Mouse (Mus musculus) lung, postnatal 4 days (tissue): ENCODE measurements around the gene Dars2.

ENCODE experiments used
- DNase-seq, 2 experiments: peaks; one replicate each; pipeline ENCODE4 v3.0.0; 2021

The Dars2 gene

DNA sequence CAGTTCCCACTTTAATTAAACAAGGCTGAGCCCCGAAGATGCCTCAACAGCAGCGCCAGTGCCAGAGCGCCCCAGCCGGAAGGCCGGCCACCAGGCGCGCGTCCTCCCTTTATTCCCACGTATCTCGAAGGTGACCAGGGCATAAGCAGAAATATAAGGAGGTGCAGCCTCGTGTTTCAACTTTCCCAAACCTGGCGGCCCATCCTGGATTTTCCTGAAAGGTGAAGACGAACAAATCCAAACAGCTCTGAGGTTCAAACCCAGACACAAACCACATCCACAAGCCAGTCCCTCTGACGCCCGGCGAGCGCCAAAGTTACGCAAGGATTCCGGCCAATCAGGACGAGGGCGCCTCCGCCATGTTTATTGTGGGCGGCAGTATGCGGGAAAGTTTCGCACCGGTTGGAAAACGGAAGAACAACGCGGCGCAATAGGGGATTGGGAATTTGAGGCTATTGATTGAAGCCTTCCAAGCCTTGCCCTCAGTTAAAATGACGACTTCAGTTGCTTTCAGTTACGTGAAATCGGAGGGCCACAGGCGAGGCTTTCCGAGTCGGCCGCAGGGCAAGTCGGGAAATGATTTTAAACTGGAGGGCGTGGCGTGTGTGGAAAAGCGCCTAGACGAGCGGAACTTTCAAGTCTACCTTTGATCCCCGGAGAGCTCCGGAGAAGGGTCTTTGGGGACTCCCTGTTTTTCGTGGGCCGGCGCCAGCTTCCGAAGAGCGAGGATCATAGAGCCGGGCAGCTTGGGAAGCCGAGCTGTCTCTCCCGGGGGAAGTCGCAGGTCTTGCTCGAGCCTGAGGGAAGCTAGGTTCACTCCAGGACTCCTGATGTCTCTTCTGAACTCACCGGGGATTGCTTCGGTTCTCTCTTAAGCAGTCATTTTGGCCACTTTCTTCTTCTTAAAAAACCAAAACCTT, at the start of gene Dars2, which contains the start of gene Cenpl:
Dars2 (minus strand) TSS at position 307 of the 920 bp plus-strand sequence.
Cenpl (plus strand) TSS at position 362 of the 920 bp plus-strand sequence.
- DNase-seq = peak; percentile 97

GRCm38 (mm10) chr1:161114591-161114990, 44.1 kb upstream of the Dars2 start:
- no peak for DNase-seq

DNA sequence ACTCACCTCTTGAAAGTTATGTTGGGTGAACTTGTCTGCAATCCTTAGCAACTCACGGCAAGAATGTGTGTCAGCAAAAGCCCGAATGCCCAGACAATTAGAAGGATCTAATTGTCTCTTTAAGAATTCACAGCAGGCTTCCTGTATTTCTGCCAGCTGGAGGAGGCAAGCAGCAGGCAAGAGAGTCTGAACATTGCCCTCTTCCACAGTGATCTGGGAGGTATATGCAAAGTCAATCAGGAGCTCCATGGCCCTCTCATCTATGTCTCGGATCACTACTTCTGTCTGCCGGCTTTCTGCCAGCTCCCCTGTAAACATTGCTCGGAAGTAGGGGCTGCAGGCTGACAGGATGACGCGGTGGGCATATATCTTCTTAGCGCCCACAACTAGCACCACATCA, 38.8 kb upstream of the Dars2 start:
- no peak for DNase-seq

DNA sequence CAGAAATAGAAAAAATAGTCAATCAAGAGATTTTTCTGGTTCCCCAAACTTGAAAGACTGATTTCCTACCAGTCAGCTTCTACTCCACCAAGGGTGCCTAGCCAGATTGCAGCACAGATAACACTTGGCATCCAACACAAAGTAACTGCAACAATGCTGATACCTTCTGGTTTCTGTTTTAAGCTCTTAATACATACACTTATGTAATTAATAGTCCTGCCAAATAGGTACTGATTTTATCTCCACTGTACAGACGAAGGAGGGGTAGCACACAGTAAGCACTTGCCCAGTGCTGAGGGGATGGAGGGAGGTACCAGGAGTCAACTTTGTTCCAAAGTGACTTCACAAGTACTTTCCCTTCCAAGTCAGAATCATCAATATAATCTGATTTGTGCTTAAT, 33.4 kb upstream of the Dars2 start:
- no peak for DNase-seq

- no peak for DNase-seq
Observed at GRCm38 (mm10) chr1:161099721-161100405, 29.4 kb upstream of the Dars2 start.

GRCm38 (mm10) chr1:161077243-161077642, 6.8 kb upstream of the Dars2 start:
- no peak for DNase-seq

DNA sequence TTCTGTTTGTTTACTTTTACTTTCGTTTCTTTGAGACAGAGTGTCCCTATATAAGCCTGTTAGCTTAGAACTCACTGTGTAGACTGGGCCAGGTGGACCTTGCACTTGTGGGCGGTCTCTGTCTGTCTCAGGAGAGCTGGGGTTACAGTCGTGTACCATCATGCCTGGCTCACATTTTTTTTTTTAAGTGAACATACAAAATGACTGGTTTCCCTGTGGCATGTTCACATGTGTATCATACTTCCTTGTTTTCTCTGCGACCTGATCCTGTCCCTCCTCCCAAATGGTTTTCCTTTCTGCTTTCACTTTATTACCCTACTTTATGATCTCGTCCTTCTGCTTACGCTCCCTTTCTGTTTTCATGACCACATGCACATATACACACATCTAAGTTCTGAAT, 5.8 kb upstream of the Dars2 start:
- no peak for DNase-seq

DNA sequence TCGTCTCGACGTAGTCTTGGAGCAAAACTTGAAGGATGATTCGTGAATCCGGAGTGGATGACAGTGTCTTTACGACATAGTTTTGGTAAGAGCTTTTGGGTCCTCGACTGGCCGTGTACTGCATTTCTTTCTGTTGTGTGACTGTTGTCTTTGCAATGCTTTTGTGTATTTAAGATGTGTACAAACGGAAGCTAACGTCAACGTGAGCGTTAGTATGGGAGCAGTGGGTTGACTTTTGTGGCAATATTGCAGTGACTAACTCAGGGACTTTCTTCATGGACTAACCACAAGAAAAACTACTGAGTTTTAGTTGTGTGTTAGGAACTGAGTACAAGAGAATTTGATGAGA, 788 bp upstream of the Dars2 start:
- DNase-seq = no peak

- DNase-seq = no peak
Observed at GRCm38 (mm10) chr1:161063351-161063750, 7.1 kb downstream of the Dars2 start.

DNA sequence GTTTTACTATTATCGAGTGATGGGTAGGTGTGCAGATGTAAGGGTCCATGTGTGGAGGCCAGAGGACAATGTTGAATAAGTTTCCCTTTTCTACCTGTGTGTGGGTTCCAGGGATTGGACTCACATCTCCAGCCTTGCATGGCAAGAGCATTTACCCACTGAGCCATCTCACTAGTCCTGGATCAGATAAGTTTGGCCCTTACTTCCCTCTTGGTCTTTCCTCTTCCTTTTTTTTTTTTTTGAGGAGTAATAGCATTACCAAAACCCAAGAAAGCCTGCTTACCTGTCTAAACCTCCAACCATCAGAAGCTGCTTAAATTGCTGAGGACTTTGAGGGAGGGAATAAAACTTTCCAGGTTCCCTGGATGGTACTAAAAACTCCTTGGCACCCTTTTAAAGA, 13.3 kb downstream of the Dars2 start:
- DNase-seq = no peak

DNA sequence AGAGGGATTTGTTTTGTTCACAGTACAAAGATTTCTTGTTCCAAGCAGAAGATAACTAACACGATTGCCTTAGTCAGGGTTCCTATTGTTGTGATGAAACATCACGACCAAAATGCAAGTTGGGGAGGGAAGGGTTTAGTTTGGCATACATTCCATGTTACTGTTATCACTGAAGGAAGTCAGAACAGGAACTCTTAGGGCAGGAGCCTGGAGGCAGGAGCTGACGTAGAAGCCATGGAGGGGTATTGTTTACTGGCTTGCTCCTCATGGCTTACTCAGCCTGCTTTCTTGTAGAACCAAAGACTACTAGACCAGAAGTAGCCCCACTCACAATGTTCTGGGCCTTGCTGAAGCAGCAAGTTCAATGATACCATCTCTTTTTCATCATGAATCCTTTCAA, 23.5 kb downstream of the Dars2 start:
- DNase-seq = no peak

GRCm38 (mm10) chr1:161041261-161042020, 29.0 kb downstream of the Dars2 start:
- DNase-seq = no peak

DNA sequence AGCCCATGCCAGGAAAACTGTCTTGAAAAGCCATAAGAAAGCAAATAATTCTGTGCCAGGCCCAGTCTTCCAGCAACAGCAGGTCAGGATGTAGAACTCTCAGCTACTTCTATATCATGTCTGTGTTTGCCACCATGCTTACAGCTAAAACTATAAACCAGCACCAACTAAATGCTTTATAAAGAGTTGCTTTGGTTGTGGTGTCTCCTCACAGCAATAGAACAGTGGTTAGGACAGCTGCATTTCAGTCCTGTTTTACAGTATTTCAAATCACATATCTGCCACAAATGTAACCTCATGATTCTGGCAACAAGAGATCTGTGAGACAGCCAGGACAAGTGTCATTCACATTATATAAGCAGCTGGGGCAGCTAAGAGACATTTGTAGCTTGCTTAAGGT, 29.6 kb downstream of the Dars2 start:
- DNase-seq = no peak

DNA sequence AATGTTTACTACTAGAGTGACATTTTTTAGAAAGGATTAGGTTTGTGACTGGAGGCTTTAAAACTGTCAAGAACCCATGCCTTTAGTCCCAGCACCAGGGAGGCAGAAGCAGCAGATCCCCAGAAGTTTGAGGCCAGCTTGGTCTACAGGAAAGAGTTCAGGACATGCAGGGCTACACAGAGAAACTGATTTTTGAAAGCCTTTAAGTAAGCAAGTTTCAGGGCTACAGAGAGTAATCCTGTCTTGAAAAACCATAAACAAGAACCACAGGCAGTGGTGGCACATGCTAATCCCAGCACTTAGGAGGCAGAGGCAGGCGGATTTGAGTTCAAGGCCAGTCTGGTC, 30.1 kb downstream of the Dars2 start:
- no peak for DNase-seq

GRCm38 (mm10) chr1:161039741-161040425, 30.6 kb downstream of the Dars2 start:
- no peak for DNase-seq

DNA sequence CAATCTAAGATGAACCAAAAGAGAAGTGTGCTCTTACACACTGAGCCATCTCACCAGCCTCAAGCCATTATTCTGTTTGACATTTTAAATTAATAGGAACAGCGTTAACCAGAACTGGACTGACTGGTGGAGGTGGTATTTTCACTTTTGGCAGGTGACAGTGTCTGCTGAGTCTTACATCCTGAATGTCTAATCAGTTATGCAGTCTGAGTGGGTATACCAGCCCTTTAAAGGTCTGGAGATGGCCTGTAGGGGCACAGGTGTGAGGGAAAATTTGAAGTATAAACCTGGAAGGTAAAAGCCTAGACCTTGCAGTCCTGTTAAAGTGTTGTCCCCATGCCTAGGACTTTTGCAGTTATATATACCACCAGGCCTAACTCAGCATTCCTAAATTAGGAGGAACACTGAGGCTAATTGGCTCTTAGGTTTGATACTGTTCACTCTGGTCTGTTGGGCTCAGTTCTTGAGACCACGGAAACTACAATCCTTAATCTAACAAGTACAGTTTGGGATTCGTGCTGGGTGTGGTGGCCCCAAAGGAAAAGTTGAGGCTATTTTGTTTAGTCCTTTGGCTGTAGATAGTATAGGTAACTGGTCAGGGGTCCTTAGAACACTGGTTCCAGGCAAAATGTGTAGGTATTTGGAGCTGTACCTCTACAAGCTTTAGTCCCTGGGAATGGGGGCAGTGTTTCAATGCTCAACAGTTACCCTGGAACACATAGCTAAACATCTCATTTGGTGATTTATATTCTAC, 31.3 kb downstream of the Dars2 start:
- no peak for DNase-seq

- DNase-seq = no peak
Observed at GRCm38 (mm10) chr1:161038004-161038403, 32.5 kb downstream of the Dars2 start.

DNA sequence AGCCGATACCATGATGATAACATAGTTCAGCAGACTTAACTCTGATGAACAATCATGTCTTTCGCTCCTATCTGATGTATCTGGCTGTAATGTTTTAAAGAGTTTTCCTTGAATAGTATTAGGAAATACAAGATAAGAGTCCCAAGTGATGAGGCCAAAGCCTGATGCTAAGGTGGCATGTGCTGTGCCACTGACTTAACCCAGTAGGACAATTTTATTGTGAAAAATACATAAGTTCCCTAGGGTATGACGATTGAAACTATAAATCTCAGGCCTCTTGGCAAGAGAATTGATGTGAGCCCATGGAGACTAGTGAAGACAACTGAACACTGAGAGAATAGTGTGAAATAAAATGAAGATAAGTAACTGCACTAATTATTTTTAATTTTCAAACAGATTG, 32.9 kb downstream of the Dars2 start:
- no peak for DNase-seq

- DNase-seq = no peak
Observed at GRCm38 (mm10) chr1:161037026-161037425, 33.4 kb downstream of the Dars2 start.

DNA sequence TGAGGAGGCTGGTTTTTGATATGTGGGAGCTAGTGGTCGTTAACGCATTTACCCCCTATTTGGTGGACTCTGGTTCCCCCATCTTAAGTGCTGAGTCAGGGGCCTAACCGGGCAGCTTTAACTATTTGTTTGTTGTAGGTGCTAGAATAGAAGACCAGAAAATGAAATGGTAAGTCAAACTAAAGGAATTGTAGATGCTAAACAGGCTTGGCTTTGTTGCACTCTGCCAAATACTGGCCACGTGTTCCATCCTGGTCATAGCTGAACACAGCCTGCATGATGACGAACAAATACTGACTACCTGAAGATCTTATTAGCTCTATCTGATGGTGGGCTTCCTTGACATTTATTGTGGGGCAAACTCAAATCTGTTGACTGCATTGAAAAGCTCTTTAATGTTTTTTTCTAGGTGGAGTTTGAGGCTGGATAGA, 34.0 kb downstream of the Dars2 start:
- DNase-seq = no peak

DNA sequence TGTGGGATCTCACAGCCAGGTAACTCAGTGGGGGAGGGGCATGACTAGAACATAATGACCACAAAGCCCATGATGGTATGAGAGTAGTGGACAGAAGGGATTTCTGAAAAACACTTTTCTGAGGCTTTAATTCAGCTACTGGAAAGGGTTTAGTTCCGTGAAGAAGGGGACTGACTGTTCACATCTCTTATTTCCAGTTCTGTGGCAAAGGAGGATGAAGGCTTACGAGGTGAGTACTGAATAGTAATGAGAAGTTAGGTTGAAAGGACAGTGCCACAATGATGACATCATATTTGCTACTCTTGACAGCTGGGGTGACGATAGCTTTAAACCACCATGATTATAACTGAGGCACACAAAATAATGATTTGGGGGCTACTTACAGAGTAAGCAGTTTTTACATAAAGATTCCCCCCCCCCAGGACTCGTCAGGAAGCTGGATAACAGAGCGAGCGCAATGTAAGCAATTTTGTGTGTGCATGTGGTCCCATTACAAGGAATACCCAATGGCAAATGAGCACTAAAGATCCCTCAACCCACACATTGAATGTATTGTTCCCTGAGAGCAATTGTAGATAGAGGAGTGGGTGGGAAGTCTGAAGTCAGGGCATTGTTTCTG, 34.6 kb downstream of the Dars2 start:
- no peak for DNase-seq
